Mouse (Mus musculus): Measurements from ENCODE around the gene Zfp358.

DNA sequence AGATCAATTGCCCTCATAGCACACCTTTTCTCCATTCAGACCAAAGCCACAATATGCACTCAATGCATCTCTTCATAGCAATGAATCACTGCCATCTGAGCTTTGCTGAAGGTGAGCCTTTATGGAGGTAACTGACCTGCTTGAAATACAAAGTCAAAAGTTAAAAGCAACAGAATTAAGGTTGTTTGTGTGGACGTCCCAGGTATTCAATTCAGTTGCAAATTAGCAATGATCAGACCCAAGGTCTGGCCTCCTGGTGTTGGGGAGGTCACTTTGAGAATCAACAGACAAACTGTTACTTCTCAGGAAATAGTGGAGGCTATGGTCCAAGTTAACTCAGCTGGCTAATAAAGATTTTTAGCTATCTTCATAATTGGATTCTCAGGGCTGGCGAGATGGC lies 53.6 kb downstream of the Zfp358 start:
- TF ChIP-seq POLR2A (IDR thresholded peaks at IDR 0.05; ENCODE audit: insufficient read depth, low read depth, low read length) (no peak), CTCF (IDR thresholded peaks at IDR 0.05; ENCODE audit: insufficient read depth, low read depth, low read length) (no peak)
